Mouse (Mus musculus) lung, postnatal 4 days (tissue): ENCODE measurements around the gene Insr.
"Not testable (repeated sequence)": the region's sequence is repeated elsewhere in the genome, so short reads cannot be mapped to it uniquely, and the experiment has no call there.

Experiments used
- DNase-seq, 2 experiments: peaks; one replicate each; pipeline ENCODE4 v3.0.0; 2021

Gene Insr

GRCm38 (mm10) chr8:3278934-3279720, at the start of gene Insr:
Gene Insr, minus strand, starts transcription at chr8:3279617.
- peak; percentile 95 to 97 for DNase-seq

DNA sequence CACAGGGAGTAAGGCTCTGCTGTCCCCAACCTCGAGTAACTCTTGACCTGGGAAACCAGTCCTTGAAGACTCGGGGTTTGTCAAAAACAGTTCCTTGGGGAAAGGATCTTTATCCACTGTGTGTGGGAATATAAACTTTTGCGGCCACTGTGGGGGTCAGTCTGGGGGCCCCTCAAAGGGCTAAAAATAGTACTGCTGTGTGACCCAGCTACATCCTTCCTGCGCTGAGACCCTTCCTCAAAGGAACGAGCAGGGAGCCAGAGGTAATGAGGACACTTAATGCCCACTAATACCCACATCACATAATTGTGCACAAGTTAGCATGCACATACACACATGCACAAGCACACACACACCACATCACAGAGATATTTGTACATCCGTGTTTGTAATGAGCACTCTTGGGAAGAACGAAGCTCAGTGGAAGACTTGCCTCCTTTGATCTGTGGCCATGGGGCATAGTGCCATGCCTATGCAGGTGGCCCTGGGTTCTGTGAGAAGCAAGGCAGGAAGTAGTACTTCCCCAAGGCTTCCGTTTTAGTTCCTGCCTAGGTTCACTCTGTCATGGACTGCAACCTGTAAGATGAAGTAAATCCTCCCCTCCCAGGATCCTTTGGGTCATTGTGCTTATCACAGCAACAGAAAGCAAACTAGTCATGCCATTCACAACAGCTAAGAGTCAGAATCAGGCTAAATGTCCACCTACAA, 48.3 kb upstream of the Insr start:
- DNase-seq = no peak

- no peak for DNase-seq
These were observed 47.6 kb upstream of the Insr start for GRCm38 (mm10) chr8:3327056-3327455.

GRCm38 (mm10) chr8:3324253-3324652, 44.8 kb upstream of the Insr start:
- DNase-seq = no peak

GRCm38 (mm10) chr8:3319267-3319666, 39.9 kb upstream of the Insr start:
- DNase-seq = not testable (repeated sequence)

- no peak for DNase-seq
These were observed 37.2 kb upstream of the Insr start for GRCm38 (mm10) chr8:3316585-3316984.

DNA sequence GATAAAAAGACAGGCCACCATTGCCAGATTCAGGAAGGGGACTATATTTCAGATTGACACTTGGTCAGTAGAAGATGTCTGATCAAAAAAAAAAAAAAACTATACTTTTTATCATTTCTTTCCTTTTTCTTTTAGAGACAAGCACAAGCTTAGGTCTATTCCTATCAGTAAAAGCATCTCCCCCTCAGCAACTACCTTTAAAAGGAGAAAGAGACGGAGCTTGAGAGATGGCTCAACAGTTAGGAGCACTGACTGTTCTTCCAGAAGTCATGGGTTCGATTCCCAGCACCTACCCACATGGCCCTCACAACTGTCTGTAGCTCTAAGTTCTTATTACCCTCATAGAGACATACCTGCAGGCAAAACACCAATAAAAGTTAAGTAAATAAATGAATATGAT, 34.9 kb upstream of the Insr start:
- no peak for DNase-seq

- no peak for DNase-seq
These were observed 34.4 kb upstream of the Insr start for GRCm38 (mm10) chr8:3313843-3314242.

- DNase-seq = not testable (repeated sequence)
These were observed 34.0 kb upstream of the Insr start for GRCm38 (mm10) chr8:3313417-3313816.

GRCm38 (mm10) chr8:3311482-3311881, 32.1 kb upstream of the Insr start:
- DNase-seq = no peak

DNA sequence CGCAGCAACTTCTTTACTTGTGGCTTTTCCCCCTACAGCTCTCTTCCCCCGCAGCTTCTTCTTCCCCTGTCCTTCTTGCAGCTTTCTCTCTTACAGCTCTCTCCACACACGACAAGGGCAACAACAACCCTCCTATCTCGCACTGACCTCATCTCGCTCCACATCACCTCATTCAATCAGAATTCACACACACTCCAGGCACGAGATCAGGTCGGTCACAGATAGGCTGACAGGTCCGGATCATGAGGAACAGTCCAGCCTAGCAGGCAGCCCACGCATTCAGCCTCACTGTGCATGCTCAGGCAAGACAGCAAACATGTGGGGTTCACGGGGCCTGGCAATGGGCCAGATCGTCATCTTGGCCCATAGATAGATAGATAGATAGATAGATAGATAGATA, 30.2 kb upstream of the Insr start:
- DNase-seq = no peak

GRCm38 (mm10) chr8:3308205-3308800, 28.9 kb upstream of the Insr start:
- DNase-seq = not testable (repeated sequence)

GRCm38 (mm10) chr8:3302131-3302530, 22.7 kb upstream of the Insr start:
- DNase-seq = no peak

DNA sequence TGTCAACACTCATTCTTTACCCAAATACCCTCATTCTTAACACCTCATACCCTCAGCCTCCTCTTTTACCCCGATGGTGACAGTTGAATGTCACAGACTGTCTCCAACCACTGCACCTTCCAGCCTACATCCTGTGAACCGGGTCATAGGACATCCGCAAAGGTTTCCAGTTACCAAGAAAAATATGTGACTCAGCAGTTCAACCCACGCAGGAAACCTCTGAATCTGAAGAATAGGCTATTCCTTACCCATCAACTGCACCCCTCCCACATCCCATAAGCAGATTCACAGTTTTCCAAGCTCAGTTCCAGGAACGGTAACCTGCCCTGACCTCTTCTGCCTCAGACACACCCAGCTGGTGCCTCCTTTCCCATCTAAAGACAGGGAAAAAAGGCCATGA, 19.9 kb upstream of the Insr start:
- no peak for DNase-seq

- no peak for DNase-seq
These were observed 6.4 kb upstream of the Insr start for GRCm38 (mm10) chr8:3285824-3286223.

GRCm38 (mm10) chr8:3284656-3285055, 5.2 kb upstream of the Insr start:
- no peak for DNase-seq

- DNase-seq = no peak
These were observed 1.9 kb upstream of the Insr start for GRCm38 (mm10) chr8:3281296-3281695.

DNA sequence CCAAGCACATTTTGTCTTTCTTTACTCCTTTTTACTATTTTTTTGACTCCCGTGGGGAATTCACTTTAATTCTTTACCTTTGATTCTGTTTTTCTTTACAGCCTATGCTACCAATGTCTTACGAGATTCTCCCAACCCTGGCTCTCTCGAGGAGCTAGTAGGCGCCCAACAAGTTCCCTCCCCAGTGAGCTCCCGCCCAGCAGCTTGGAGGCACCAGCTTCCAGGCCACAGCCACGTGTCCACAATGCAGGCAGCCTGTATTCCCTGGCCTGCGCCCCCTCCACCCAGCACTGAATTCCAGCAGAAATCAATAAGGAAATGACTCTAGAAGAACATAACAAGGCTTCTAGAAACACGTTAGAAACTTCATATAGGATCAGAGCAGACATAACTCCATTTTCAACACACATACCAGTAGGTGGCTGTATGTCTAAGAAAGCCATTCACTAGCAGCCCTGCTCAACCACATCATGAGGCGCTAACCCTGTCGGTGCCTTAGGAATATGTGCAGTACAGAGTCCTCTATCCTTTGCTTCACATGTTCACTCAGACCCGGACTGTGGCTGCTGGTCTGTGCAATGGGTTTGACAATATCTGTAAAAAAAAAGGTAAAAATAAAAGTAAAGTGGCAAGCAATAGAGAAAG, 971 bp upstream of the Insr start:
- peak; percentile 30 to 42 for DNase-seq

DNA sequence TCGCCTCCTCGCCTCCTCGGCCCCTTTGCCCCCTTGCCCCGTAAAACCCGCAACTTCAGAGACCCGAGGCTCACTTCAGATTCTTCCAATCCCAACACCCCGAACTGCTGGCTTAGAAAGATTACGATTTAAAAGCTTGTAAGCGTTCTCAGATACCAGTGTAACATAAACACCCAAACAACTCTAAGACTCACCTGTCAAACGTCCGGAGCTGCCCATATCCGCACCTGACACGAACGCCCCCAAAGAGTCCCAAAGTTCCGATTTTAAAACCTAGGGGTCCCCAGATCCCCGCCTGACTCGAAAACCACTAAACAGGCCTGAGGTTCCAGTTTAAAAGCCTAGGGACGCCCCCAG, 282 bp upstream of the Insr start:
- DNase-seq = no peak

- peak; percentile 27 to 35 for DNase-seq
These were observed 1.1 kb downstream of the Insr start for GRCm38 (mm10) chr8:3278181-3278820.

DNA sequence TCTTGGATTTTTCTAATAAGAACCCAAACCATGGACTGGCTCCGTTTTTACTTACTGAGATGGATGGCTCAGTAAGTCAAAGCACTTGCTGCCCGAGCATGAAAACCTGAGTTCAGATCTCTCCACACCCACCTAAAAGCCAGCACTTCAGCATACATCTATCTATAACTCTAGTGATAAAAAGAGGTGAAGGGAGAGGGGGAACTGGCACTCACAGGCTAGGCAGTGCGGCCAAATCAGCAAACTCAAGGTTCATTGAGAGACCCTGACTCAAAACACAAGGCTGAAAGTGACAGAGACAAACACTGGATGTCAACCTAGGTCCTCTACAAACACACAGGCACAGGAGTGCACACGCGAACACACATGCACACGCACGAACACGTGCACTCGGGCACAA, 2.2 kb downstream of the Insr start:
- DNase-seq = no peak

DNA sequence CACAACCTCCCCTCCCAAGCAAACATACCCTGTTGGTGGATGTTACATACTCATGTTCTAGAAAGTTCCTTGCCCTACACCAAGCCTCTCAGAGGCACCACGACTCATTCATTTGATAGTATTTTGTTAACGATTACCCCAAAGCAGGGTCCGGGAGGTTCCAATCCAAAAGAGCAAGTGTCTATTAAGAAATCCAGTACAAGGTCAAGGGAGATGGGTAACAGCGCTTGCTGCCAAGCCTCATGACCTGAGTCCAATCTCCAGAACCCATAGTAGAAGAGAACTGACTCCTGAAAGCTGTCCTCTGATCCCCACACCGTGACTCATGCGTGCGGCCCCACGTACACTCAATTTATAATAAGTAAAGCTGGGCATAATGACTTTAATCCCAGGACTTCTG, 3.4 kb downstream of the Insr start:
- DNase-seq = no peak

DNA sequence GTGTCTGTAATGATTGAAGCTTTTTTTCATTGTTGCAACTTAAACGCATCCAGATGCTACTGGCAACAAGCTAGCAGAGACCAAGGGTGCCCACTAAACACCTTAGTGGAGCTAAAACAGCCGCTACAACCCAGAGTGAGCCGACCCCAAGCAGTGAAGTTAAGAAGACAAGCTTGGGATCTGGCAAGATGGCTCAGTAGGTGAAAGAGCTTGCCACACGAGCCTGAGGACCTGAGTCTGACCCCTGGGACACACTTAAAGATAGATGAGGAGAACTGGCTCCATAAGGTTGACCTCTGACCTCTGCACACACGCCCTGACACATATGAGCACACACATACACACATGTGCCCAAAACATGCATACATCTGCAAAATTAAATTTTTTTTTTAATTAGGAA, 4.2 kb downstream of the Insr start:
- no peak for DNase-seq
